Mouse (Mus musculus) liver, postnatal 0 days (tissue): ENCODE data around the gene Lrrc7.

Experiments
- CTCF ChIP-seq: sonication (generic); IDR thresholded peaks from 2 replicates; pipeline ENCODE4 v1.5.1; 2016; ENCODE audit warnings: antibody characterized with exemption, low read depth
- EP300 ChIP-seq: IDR thresholded peaks from 2 replicates; pipeline ENCODE4 v1.6.1; 2016; ENCODE audit warnings: antibody characterized with exemption, low read depth, mild to moderate bottlenecking

GRCm38 (mm10) chr3:158036329-158036988, 525.6 kb downstream of the Lrrc7 start, which contains the start of the genes Srsf11 and Lrrc40:
- TF ChIP-seq EP300 = no peak; the same call in 1 of the 2 replicates
- TF ChIP-seq CTCF = no peak
